Mouse (Mus musculus): Measurements from ENCODE around the gene Ndufa4l2. TPM values are rescaled to one million over a fixed set of nuclear protein-coding genes. Genes with fewer than 3 reads are reported as not detected.
A peak's percentile ranks its signal among the peaks of the same experiment; 100 is the strongest.

The Ndufa4l2 gene
- polyA plus RNA-seq, 1 experiment: 1.1 TPM

DNA sequence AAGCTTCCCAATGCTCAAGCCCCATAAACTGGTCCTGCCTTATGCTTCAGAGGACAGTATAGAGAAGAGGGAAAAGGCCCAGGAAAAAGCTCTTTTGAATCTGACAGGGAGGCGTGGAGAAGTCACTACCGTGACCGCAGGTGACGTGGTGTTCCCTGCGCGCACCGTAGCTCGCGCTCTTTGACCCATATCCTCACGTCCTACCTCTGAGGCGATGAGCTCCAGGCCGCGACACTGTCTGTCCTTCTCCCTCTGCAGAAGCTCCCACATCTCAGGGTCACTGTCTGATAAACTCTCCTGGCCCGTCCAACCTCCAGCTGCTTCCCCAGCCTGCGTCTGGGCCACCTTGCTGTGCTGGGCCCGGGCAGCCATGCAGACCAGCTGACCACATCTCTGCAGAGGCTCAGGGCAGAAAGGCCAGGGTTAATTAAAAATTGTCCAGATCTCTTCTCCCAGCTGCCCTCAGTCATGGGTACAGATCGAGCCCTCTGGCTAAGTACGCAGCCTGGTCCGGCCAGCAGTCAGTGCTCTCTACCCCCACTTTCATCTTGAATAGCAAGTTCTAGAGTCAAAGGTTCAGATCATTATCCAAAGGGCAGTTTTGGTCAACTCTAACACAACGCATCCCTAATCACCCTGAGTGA is 6.1 kb downstream of the Ndufa4l2 start:
- H3K4me3 ChIP-seq (replicated peaks): peak overlapping the region; percentile 82
- peaks cover 49% of the 10 kb centered on the region for H3K36me3 ChIP-seq (ENCODE audit: control insufficient read depth)
- TF ChIP-seq TAL1 (IDR thresholded peaks at IDR 0.05; ENCODE audit: low read length): no peak
- H3K27me3 ChIP-seq (ENCODE audit: control insufficient read depth): peaks cover 42% of the 10 kb centered on the region
- H3K9me3 ChIP-seq (ENCODE audit: control insufficient read depth, low read length): peaks cover 6% of the 10 kb centered on the region; the same call in 1 of the 2 replicates
- H3K4me1 ChIP-seq (ENCODE audit: control insufficient read depth): peaks cover 62% of the 10 kb centered on the region

DNA sequence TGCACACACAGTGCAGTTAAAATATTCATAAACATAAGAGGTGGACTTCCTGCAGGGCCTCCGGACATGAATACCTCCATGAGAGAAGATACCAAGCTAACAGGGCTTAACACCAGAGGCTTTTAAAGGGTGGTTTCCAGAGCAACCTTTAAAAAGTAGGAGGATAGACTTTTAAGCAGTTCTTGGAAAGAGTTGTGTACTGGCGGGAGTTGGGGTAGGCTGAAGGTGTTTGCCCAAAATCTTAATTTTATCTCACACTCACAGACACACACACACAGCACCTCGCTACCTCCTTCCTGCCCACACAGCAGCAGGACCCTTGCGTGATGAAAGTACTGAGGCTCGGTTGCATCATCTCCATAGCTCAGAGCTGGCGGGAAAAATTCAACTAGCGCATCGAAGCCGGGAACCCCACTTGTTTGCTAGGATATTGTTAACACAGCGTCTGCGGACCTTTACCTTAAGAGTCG is 6.9 kb downstream of the Ndufa4l2 start:
- no peak for TF ChIP-seq TAL1 (IDR thresholded peaks at IDR 0.05; ENCODE audit: low read length)
- no peak for TF ChIP-seq GATA1 (IDR thresholded peaks at IDR 0.05; ENCODE audit: low read length)
- H3K4me1 ChIP-seq (ENCODE audit: control insufficient read depth): peaks cover 58% of the 10 kb centered on the region
- peak overlapping the region; percentile 82 for H3K4me3 ChIP-seq (replicated peaks)
- peaks cover 9% of the 10 kb centered on the region; the same call in 1 of the 2 replicates for H3K9me3 ChIP-seq (ENCODE audit: control insufficient read depth, low read length)
- peaks cover 48% of the 10 kb centered on the region for H3K36me3 ChIP-seq (ENCODE audit: control insufficient read depth)
- peaks cover 42% of the 10 kb centered on the region for H3K27me3 ChIP-seq (ENCODE audit: control insufficient read depth)

DNA sequence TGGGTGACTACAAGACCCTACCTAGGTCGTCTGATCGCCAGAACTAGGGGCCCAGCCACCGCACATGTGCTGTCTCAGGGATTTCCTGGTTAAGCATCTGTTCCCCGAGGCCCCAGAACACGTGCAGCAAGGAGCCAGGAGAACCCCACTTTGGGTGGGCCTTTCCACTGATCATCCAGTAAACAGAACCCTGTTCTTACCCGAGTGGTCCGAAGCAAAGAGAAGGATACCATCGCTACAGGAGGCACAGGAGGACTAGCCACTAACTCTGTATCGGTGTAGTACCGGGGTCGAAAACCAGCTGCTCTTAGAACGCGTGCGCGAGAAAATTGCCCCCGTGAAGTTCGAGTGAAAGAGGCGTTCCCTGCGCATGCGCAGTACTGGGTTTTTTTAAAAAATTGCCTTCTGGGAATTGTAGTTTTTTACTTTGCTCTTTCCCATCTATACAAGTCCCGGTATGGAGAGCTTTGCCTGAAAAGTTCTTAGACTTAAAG is 7.4 kb downstream of the Ndufa4l2 start, which contains the start of gene Shmt2:
Gene Shmt2, minus strand, starts transcription at position 357 of the 494 bp plus-strand sequence.
- peaks cover 54% of the 10 kb centered on the region for H3K4me1 ChIP-seq (ENCODE audit: control insufficient read depth)
- H3K27me3 ChIP-seq (ENCODE audit: control insufficient read depth): peaks cover 44% of the 10 kb centered on the region

DNA sequence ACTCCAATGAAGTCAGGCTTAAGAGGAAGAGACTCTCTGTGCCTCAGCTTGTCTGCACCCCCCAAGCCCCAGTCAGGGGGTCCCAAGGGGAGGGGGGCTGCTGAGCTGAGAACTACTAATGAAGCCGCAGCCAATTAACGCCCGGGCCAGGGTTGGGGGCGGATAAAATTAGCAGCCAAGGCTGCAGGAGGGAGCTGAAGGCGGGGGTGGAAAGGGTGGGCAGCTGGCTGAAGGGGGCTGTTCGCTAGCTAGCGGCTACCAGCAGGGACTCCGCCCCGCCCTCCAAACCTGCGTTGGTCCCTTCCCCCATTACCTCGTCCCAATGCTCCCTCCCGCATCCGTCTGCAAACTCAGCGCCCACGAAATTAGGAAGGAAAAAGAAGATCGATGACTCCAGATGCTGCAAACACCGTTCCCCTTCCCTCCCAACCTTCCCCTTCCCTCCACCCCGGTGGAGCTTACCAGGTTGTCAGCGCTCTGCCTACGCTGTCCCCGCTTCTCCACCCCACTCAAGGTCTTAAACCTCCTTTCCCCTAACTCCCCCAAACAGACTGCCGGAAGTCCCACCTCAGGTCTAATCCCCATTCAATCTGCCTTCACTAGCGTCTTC is 10.0 kb downstream of the Ndufa4l2 start:
- Histone ChIP-seq H3K27me3 (ENCODE audit: control insufficient read depth) (peaks cover 70% of the 10 kb centered on the region), H3K4me3 (replicated peaks) (no peak overlapping the region), H3K4me1 (ENCODE audit: control insufficient read depth) (peaks cover 35% of the 10 kb centered on the region), H3K9me3 (ENCODE audit: control insufficient read depth, low read length) (peaks cover 9% of the 10 kb centered on the region; the same call in 1 of the 2 replicates), H3K36me3 (ENCODE audit: control insufficient read depth) (peaks cover 17% of the 10 kb centered on the region)
- TF ChIP-seq TAL1 (IDR thresholded peaks at IDR 0.05; ENCODE audit: low read length) (no peak), GATA1 (IDR thresholded peaks at IDR 0.05; ENCODE audit: low read length) (no peak)

More for the DNA sequence above, 7.4 kb downstream of the Ndufa4l2 start, which contains the start of gene Shmt2:
- Histone ChIP-seq H3K9me3 (ENCODE audit: control insufficient read depth, low read length) (peaks cover 9% of the 10 kb centered on the region; the same call in 1 of the 2 replicates), H3K36me3 (ENCODE audit: control insufficient read depth) (peaks cover 43% of the 10 kb centered on the region), H3K4me3 (replicated peaks) (peak within 1 kb of the TSS; percentile 82)
- TF ChIP-seq TAL1 (IDR thresholded peaks at IDR 0.05; ENCODE audit: low read length) (no peak), GATA1 (IDR thresholded peaks at IDR 0.05; ENCODE audit: low read length) (no peak)

DNA sequence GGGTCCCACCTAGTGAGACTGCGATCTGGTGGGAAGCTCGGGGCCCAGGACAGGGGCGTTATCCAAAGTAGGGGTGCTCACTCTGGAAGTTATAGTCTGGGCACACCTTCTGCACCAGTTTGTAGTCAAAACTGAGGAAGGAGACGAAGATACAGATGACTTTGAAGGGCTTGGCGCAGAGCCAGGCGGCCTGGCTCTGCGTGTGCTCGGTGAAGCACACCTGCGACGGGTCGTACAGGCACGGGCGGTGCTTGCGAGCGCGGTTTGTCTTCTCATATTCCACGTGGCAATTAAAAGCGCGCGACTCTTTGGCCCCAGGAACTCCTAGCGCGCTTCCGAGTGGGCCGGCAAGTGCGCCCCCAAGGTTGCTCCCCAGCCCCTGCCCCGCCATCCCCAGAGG is 11.3 kb downstream of the Ndufa4l2 start:
- peaks cover 7% of the 10 kb centered on the region; the same call in 1 of the 2 replicates for H3K9me3 ChIP-seq (ENCODE audit: control insufficient read depth, low read length)
- H3K4me3 ChIP-seq (replicated peaks): no peak overlapping the region
- peaks cover 22% of the 10 kb centered on the region for H3K4me1 ChIP-seq (ENCODE audit: control insufficient read depth)
- H3K27me3 ChIP-seq (ENCODE audit: control insufficient read depth): peaks cover 83% of the 10 kb centered on the region
- H3K36me3 ChIP-seq (ENCODE audit: control insufficient read depth): peaks cover 4% of the 10 kb centered on the region
- TF ChIP-seq TAL1 (IDR thresholded peaks at IDR 0.05; ENCODE audit: low read length): no peak
- TF ChIP-seq GATA1 (IDR thresholded peaks at IDR 0.05; ENCODE audit: low read length): no peak

DNA sequence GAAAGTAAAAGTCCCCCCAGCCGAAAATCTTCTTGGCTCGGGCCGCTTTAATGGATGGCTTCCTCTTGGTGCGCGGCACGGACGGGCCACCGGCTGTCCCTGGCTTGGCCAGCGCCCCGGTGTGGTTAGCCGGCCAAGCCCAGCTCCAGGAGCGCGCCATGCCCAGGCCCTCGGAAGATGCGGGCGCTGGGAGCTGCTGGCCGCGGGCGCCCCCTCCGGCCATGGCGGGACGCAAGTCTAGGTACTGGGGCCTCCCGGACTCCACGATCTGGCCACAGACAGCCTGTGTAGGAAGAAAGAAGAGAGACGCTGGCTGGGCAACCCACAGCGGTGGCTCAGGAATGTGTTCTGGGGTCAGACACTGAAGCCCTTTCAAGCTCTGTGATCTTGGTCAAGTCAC is 11.9 kb downstream of the Ndufa4l2 start:
- Histone ChIP-seq H3K9me3 (ENCODE audit: control insufficient read depth, low read length) (peaks cover 7% of the 10 kb centered on the region; the same call in 1 of the 2 replicates), H3K4me1 (ENCODE audit: control insufficient read depth) (peaks cover 15% of the 10 kb centered on the region), H3K27me3 (ENCODE audit: control insufficient read depth) (peaks cover 89% of the 10 kb centered on the region), H3K36me3 (ENCODE audit: control insufficient read depth) (no peaks in the 10 kb centered on the region), H3K4me3 (replicated peaks) (no peak overlapping the region)
- no peak for TF ChIP-seq GATA1 (IDR thresholded peaks at IDR 0.05; ENCODE audit: low read length)
- no peak for TF ChIP-seq TAL1 (IDR thresholded peaks at IDR 0.05; ENCODE audit: low read length)

DNA sequence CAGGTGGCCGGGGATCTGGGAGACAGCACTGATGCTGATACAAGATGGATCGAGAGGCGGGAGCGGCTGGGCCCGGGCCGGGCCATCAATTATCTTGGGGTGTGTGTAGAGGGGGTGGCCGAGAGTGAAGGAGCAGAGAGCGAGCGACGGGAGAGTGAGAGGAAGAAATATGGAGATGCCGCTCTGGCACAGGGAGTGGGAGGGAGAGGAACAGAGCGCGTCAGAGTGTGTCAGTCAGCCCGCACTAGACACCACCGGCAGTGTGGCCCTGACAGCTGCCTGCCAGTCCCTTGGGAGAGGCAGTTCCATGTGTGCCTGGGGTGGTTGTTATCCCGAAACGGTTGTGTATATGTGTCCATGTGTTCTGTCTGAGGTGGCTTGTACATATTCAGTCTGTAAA is 12.7 kb downstream of the Ndufa4l2 start:
- peaks cover 10% of the 10 kb centered on the region for H3K4me1 ChIP-seq (ENCODE audit: control insufficient read depth)
- H3K9me3 ChIP-seq (ENCODE audit: control insufficient read depth, low read length): peaks cover 7% of the 10 kb centered on the region; the same call in 1 of the 2 replicates
- H3K4me3 ChIP-seq (replicated peaks): no peak overlapping the region
- no peak for TF ChIP-seq TAL1 (IDR thresholded peaks at IDR 0.05; ENCODE audit: low read length)
- TF ChIP-seq GATA1 (IDR thresholded peaks at IDR 0.05; ENCODE audit: low read length): no peak
- no peaks in the 10 kb centered on the region for H3K36me3 ChIP-seq (ENCODE audit: control insufficient read depth)
- H3K27me3 ChIP-seq (ENCODE audit: control insufficient read depth): peaks cover 97% of the 10 kb centered on the region

DNA sequence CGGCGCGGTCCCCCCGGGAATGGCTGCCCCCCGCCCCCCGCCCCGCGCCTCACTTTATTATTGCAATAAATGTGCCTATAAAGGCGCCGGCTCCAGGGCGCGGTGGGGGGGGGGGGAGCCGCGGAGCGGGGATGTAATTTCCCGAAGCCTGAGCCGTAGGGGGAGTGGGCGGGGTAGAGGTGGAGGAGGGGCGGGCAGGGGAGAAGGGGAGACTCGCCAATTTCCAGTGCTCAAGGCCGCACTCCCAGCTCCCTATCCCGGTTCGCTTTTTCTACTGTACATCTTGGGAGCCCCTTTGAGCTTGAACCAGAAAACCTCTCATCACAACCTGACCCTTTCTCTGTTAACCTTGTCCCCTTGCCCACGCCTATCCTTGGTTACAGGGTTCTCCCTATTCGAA is 16.2 kb downstream of the Ndufa4l2 start:
- TF ChIP-seq TAL1 (IDR thresholded peaks at IDR 0.05; ENCODE audit: low read length) (no peak), GATA1 (IDR thresholded peaks at IDR 0.05; ENCODE audit: low read length) (no peak)
- Histone ChIP-seq H3K9me3 (ENCODE audit: control insufficient read depth, low read length) (peaks cover 13% of the 10 kb centered on the region; the same call in 1 of the 2 replicates), H3K27me3 (ENCODE audit: control insufficient read depth) (peaks cover 100% of the 10 kb centered on the region), H3K4me1 (ENCODE audit: control insufficient read depth) (peaks cover 14% of the 10 kb centered on the region), H3K36me3 (ENCODE audit: control insufficient read depth) (no peaks in the 10 kb centered on the region), H3K4me3 (replicated peaks) (no peak overlapping the region)

DNA sequence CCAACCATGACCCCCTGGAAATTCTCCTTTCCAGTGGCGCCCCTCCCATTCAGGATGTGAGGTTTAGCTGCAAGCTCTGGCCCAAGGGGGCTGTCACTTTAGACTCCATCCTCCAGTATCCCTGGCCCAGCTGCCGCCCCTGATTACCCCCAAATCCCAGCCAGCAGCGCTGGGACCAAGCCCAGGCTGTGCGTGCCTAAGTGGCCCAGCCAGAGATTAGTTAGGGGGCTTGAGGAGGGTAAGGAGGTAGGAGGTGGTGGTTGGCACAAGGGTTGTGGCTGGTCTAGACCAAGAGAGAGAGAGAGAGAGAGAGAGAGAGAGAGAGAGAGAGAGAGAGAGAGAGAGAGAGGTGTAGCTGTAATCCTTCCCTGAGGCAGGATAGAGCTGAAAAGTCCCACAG is 16.8 kb downstream of the Ndufa4l2 start:
- Histone ChIP-seq H3K27me3 (ENCODE audit: control insufficient read depth) (peaks cover 100% of the 10 kb centered on the region), H3K36me3 (ENCODE audit: control insufficient read depth) (no peaks in the 10 kb centered on the region), H3K4me3 (replicated peaks) (no peak overlapping the region), H3K4me1 (ENCODE audit: control insufficient read depth) (peaks cover 11% of the 10 kb centered on the region), H3K9me3 (ENCODE audit: control insufficient read depth, low read length) (peaks cover 12% of the 10 kb centered on the region; the same call in 1 of the 2 replicates)
- no peak for TF ChIP-seq TAL1 (IDR thresholded peaks at IDR 0.05; ENCODE audit: low read length)
- no peak for TF ChIP-seq GATA1 (IDR thresholded peaks at IDR 0.05; ENCODE audit: low read length)
